Mouse (Mus musculus): ENCODE results near the gene Tmem158. TPM values are rescaled to one million over a fixed set of nuclear protein-coding genes. Genes with fewer than 3 reads are reported as not detected.

Tmem158 gene
- polyA plus RNA-seq, 2 experiments = 19.6 to 32.0 TPM

DNA sequence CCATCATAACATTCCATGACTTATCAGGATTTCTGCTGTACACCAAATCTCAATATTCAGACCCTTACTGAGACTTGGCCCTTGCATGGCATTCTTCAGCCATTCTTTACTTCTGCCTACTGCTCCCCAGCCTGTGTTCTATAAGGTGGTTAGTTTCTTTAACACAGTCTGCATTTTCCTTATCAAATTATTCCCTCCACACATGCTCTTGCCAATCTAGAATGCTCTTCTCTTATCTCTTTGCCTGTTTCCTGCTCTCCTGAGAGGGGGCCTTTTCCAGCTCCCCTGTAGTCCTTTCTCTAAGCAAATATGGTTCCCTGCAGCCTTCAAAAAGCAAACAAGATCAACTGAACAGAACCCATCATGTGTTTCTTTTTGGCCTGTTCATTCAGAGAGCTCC, 20.2 kb upstream of the Tmem158 start:
- no peak overlapping the region for H3K4me3 ChIP-seq (replicated peaks; ENCODE audit: low read length)
- no peaks in the 10 kb centered on the region for H3K4me1 ChIP-seq (ENCODE audit: control insufficient read depth, insufficient read depth, low read length)
- no peak overlapping the region for H3K27ac ChIP-seq (replicated peaks; ENCODE audit: low read depth, low read length)
- H3K9me3 ChIP-seq (ENCODE audit: control insufficient read depth, low read length) = no peaks in the 10 kb centered on the region
- DNase-seq (ENCODE audit: low spot score) = no peak
- H3K36me3 ChIP-seq (ENCODE audit: control insufficient read depth, insufficient read depth, low read length) = no peaks in the 10 kb centered on the region
- no peak overlapping the region for H3K9ac ChIP-seq (ENCODE audit: low read depth, low read length, severe bottlenecking)
- ATAC-seq (ENCODE audit: low FRiP score, low read depth) = no peak
- TF ChIP-seq POLR2A (IDR thresholded peaks at IDR 0.05; ENCODE audit: borderline replicate concordance, extremely low read depth, insufficient read depth, insufficient read length) = no peak
- no peaks in the 10 kb centered on the region for H3K27me3 ChIP-seq (ENCODE audit: control insufficient read depth, insufficient read depth, low read length)
- H3K4me2 ChIP-seq (replicated peaks; ENCODE audit: low read depth, low read length, severe bottlenecking) = no peak overlapping the region

DNA sequence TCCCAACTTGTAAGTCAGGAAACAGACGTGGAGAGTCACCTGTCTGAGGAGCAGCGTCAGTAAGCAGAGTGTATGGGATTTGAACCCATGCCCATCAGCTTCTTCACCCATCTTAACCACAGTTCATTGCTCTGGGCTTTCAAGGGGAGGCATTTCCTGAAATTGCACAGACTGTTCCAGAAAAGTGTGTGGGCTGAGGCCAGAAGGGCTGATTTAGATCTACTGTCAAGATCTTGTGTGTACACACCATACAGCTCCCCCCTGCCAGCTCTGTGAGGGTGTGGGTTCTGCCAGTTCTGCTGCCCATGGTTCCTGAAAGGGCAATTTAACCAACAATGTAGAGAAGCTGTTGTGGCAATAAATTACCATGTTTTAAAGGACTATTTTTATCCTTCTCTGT, 17.4 kb upstream of the Tmem158 start:
- WGBS = 74% methylated on average over 2 of the region's 2 CpGs
- ATAC-seq (ENCODE audit: low FRiP score, low read depth) = no peak
- Histone ChIP-seq H3K9me3 (ENCODE audit: control insufficient read depth, low read length) (no peaks in the 10 kb centered on the region), H3K36me3 (ENCODE audit: control insufficient read depth, insufficient read depth, low read length) (no peaks in the 10 kb centered on the region), H3K4me3 (replicated peaks; ENCODE audit: low read length) (no peak overlapping the region), H3K27ac (replicated peaks; ENCODE audit: low read depth, low read length) (no peak overlapping the region), H3K27me3 (ENCODE audit: control insufficient read depth, insufficient read depth, low read length) (no peaks in the 10 kb centered on the region), H3K4me1 (ENCODE audit: control insufficient read depth, insufficient read depth, low read length) (no peaks in the 10 kb centered on the region), H3K4me2 (replicated peaks; ENCODE audit: low read depth, low read length, severe bottlenecking) (no peak overlapping the region), H3K9ac (ENCODE audit: low read depth, low read length, severe bottlenecking) (no peak overlapping the region)
- no peak for DNase-seq (ENCODE audit: low spot score)
- TF ChIP-seq POLR2A (IDR thresholded peaks at IDR 0.05; ENCODE audit: borderline replicate concordance, extremely low read depth, insufficient read depth, insufficient read length) = no peak

DNA sequence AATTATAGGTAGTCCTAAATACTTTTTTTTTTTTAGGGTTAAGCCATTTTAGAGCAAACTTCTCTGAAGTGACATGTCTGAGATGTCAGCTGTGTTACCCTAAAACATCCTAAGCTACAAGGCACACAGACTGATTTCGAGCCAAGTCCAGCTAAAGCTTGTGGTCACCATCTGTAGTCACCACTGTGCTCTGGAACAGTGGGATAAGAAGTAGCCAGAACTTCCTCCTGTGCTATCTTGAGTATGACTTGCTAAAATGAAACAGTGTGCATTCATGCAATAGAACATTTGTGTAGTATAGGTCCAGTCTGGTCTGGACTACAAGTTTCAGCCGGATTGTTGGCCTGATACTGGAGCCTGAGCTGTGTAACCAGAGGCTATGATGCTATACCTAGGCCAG, 14.8 kb upstream of the Tmem158 start:
- ATAC-seq (ENCODE audit: low FRiP score, low read depth) (no peak), DNase-seq (ENCODE audit: low spot score) (no peak)
- Histone ChIP-seq H3K27ac (replicated peaks; ENCODE audit: low read depth, low read length) (no peak overlapping the region), H3K27me3 (ENCODE audit: control insufficient read depth, insufficient read depth, low read length) (no peaks in the 10 kb centered on the region), H3K9me3 (ENCODE audit: control insufficient read depth, low read length) (no peaks in the 10 kb centered on the region), H3K4me2 (replicated peaks; ENCODE audit: low read depth, low read length, severe bottlenecking) (no peak overlapping the region), H3K4me1 (ENCODE audit: control insufficient read depth, insufficient read depth, low read length) (no peaks in the 10 kb centered on the region), H3K9ac (ENCODE audit: low read depth, low read length, severe bottlenecking) (no peak overlapping the region), H3K36me3 (ENCODE audit: control insufficient read depth, insufficient read depth, low read length) (no peaks in the 10 kb centered on the region), H3K4me3 (replicated peaks; ENCODE audit: low read length) (no peak overlapping the region)
- TF ChIP-seq POLR2A (IDR thresholded peaks at IDR 0.05; ENCODE audit: borderline replicate concordance, extremely low read depth, insufficient read depth, insufficient read length) = no peak
- 80% methylated on average over 2 of the region's 2 CpGs for WGBS

GRCm38 (mm10) chr9:123274674-123275073, 14.1 kb upstream of the Tmem158 start:
- WGBS = 80% methylated on average over 5 of the region's 5 CpGs
- Histone ChIP-seq H3K9me3 (ENCODE audit: control insufficient read depth, low read length) (no peaks in the 10 kb centered on the region), H3K36me3 (ENCODE audit: control insufficient read depth, insufficient read depth, low read length) (no peaks in the 10 kb centered on the region), H3K4me3 (replicated peaks; ENCODE audit: low read length) (no peak overlapping the region), H3K9ac (ENCODE audit: low read depth, low read length, severe bottlenecking) (no peak overlapping the region), H3K4me1 (ENCODE audit: control insufficient read depth, insufficient read depth, low read length) (no peaks in the 10 kb centered on the region), H3K4me2 (replicated peaks; ENCODE audit: low read depth, low read length, severe bottlenecking) (no peak overlapping the region), H3K27ac (replicated peaks; ENCODE audit: low read depth, low read length) (no peak overlapping the region), H3K27me3 (ENCODE audit: control insufficient read depth, insufficient read depth, low read length) (no peaks in the 10 kb centered on the region)
- ATAC-seq (ENCODE audit: low FRiP score, low read depth) (no peak), DNase-seq (ENCODE audit: low spot score) (no peak)
- no peak for TF ChIP-seq POLR2A (IDR thresholded peaks at IDR 0.05; ENCODE audit: borderline replicate concordance, extremely low read depth, insufficient read depth, insufficient read length)

GRCm38 (mm10) chr9:123273876-123274275, 13.3 kb upstream of the Tmem158 start:
- H3K27me3 ChIP-seq (ENCODE audit: control insufficient read depth, insufficient read depth, low read length) = no peaks in the 10 kb centered on the region
- no peaks in the 10 kb centered on the region for H3K36me3 ChIP-seq (ENCODE audit: control insufficient read depth, insufficient read depth, low read length)
- DNase-seq (ENCODE audit: low spot score) (no peak), ATAC-seq (ENCODE audit: low FRiP score, low read depth) (no peak)
- no peaks in the 10 kb centered on the region for H3K4me1 ChIP-seq (ENCODE audit: control insufficient read depth, insufficient read depth, low read length)
- H3K9ac ChIP-seq (ENCODE audit: low read depth, low read length, severe bottlenecking) = no peak overlapping the region
- no peak overlapping the region for H3K27ac ChIP-seq (replicated peaks; ENCODE audit: low read depth, low read length)
- no peak for TF ChIP-seq POLR2A (IDR thresholded peaks at IDR 0.05; ENCODE audit: borderline replicate concordance, extremely low read depth, insufficient read depth, insufficient read length)
- no peak overlapping the region for H3K4me2 ChIP-seq (replicated peaks; ENCODE audit: low read depth, low read length, severe bottlenecking)
- H3K4me3 ChIP-seq (replicated peaks; ENCODE audit: low read length) = no peak overlapping the region
- no peaks in the 10 kb centered on the region for H3K9me3 ChIP-seq (ENCODE audit: control insufficient read depth, low read length)
- 54% methylated on average over 2 of the region's 2 CpGs for WGBS

DNA sequence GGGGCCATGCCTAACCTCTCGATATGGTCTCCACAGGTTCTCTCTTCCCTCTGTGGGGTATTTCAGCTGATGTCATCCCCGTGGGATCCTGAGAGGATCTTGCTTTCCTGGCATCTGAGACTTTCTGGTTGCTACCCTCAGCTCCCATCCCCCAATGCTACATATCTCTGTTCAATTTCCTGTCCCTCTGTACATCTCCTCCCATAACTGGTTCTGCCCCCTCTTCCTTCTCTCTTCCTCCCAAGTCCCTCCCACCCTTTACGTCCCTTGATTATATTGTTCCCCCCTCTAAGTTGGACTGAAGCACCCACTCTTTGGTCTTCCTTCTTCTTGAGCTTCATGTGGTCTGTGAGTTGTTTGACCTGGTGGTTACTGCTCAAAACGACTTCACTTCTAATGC, 11.0 kb upstream of the Tmem158 start:
- TF ChIP-seq POLR2A (IDR thresholded peaks at IDR 0.05; ENCODE audit: borderline replicate concordance, extremely low read depth, insufficient read depth, insufficient read length) = no peak
- 82% methylated on average over 4 of the region's 4 CpGs for WGBS
- Histone ChIP-seq H3K4me3 (replicated peaks; ENCODE audit: low read length) (no peak overlapping the region), H3K4me1 (ENCODE audit: control insufficient read depth, insufficient read depth, low read length) (no peaks in the 10 kb centered on the region), H3K36me3 (ENCODE audit: control insufficient read depth, insufficient read depth, low read length) (no peaks in the 10 kb centered on the region), H3K27me3 (ENCODE audit: control insufficient read depth, insufficient read depth, low read length) (no peaks in the 10 kb centered on the region), H3K9ac (ENCODE audit: low read depth, low read length, severe bottlenecking) (no peak overlapping the region), H3K4me2 (replicated peaks; ENCODE audit: low read depth, low read length, severe bottlenecking) (no peak overlapping the region), H3K9me3 (ENCODE audit: control insufficient read depth, low read length) (no peaks in the 10 kb centered on the region), H3K27ac (replicated peaks; ENCODE audit: low read depth, low read length) (no peak overlapping the region)
- no peak for DNase-seq (ENCODE audit: low spot score)
- ATAC-seq (ENCODE audit: low FRiP score, low read depth) = no peak
